Mouse (Mus musculus) CD4-positive, CD25-positive, alpha-beta regulatory T cell, adult 2 months (primary cell): ENCODE measurements at regions not wholly inside any gene's neighbourhood (a gene's known extent, or its start where the extent isn't known, plus 50 kb on each side); places are given as distances from the start of the nearest gene placed in this dataset.

ENCODE experiments used
- DNase-seq: peaks from one replicate; pipeline ENCODE4 v3.0.0-alpha.2; 2012; ENCODE audit warnings: low read depth, low spot score

DNA sequence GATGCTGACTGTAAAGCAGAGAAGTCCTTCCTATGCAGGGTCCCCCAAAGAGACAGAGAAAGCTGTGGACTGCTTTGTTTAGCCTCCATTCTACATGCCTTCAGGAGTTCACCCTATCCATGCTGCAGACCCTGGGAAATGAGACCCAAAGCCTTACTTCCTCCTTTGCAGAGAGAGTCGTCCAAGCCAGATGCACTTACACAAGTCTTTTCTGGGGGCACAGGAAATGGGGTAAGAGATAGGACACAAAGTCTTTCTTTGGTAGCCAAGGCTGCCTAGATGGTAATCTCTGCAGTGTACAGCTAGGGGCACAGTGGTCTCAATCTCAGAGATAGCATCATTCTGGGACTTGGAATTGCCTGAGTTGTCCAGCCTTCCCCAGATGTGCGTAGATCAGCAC is 448.1 kb upstream of the Smim15 start:
- DNase-seq: no peak

DNA sequence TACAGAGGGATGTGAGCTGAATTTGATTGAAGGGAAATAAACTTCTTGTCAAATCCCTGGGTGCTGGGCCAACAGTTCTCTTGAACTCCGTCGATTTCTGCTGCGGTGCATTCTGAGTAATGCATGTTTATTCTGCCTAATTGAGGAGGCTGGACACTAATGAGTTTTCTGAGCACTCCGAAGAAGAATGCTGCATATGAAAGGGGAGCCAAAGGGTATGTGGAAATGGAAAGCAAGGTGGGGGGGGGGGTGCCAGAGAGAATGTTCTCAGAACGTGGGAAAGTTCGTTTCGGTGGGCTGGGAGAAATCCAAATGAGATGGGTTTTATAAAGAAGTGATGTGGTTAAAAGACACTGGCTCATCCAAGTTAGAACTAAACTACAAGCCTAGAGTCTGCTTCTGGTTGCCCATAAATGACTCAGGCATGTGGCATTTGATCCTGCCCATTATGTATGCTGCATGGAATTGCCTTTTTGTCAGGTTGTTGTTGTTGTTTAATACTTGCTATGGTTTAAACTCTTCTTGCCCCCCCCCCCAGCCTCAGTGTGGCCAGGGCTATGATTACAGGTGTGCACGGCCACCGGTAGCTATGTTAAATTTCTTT is 455.7 kb upstream of the Smim15 start:
- no peak for DNase-seq

DNA sequence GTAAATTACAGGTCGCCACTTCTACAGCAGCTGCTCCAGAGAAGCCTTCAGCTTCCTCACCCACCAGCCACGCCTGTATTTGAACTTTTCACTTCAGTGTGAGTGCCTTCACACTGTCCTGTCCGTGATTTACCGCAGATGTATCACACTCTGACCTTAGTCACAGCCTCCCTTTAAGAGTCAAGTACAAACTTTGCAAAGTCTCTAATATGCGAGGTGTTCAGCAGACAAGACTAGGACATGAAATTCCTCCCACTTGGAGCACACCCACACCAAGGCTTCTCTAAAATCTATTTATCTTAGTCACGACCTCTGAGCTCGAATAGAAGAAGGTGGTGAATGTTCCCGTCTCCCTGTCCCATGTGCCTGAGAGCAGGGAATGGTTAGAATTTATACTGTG is 456.6 kb upstream of the Smim15 start:
- DNase-seq: no peak

DNA sequence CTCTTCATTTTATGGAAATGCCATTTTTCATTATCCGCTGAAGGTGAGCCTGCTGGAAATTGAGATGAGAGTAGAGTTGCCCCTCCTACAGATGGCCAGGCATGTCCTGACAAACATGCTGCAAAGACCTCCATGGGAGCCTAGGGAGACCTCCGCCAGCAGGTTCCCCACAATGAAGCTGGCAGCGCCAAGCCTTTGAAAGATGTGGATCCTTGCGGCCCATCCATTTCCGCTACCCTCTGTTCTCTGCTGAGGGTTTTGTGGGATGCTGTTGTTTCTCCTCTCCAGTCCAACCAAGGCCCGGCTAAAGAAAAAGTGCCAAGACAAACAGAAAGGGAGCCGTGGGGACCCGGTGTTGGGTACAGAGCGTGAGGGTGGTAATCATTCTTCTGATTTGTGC is 458.3 kb upstream of the Smim15 start:
- no peak for DNase-seq

DNA sequence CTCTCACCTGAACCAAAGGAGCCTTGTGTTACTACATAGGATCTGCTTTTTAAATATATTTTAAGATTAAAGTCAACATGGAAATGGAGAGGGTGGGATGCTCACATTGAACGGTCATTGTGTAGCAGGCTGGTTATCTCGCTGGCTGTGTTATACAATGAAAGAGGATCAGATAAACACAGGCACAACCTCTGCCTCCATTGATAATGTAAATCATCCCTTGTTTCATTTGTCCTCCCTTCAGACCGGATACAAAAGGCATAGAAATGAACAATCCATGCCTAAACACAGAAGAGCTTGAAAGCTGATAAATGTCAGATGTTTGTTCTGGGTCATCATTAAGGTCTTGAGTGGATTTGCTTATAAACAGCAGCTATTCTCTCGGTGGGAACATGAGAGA is 458.9 kb upstream of the Smim15 start:
- no peak for DNase-seq

DNA sequence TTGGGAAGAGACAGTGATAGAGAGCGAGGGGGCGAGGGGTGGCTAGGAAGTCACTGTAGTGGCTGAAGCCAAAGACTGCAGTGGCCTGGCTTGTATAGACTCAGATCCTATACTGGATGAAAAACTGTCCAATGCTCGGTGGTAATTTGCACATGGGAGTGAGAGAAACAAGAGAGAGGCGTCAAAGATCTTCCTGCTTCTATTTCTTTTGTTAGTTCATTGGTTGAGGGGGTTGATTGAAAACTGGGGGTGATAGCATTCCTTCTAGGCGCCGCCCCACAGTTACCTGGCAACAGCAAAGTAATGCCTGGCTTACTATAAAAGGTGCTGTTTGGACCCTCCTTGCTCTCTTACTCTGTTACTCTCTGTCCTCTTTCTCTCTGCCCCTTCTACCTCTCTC is 465.3 kb upstream of the Smim15 start:
- no peak for DNase-seq

DNA sequence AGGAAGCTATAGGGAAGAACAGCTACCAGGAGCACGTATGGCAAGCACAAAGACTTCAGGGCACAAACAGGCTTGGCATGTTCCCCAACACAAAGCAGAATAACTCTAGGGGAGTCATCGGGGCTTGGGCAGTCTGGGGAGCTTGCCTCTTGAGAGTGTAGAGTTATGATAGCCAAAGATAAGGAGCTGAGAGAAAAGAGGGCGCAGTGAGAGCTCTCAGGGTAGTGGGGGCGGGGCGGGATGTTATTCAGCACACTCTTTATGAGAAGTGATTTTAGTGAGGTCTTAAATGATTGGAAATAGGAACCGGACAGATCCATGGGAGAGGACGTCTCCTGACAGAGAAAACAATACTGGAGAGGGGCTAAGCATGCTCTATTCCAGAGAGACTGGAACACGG is 466.4 kb upstream of the Smim15 start:
- no peak for DNase-seq

DNA sequence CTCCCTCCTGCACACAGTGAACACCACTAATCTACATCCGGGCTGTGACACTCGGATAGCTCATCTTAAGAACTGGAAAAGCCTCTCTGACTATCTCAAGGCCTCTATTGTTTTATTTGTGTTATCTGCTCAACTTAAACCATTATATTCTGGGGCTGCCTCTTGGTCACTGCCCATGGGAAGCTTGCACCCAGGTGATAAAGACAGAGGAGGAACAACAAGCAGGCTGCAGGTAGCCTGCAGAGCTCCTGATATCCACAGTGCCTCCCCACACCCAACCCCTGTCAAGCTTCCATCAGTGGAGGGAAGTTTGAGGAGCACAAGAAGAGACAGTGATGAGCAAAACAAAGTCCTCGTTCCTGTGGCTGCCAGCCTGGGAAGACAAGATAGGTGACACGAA is 467.0 kb upstream of the Smim15 start:
- no peak for DNase-seq

DNA sequence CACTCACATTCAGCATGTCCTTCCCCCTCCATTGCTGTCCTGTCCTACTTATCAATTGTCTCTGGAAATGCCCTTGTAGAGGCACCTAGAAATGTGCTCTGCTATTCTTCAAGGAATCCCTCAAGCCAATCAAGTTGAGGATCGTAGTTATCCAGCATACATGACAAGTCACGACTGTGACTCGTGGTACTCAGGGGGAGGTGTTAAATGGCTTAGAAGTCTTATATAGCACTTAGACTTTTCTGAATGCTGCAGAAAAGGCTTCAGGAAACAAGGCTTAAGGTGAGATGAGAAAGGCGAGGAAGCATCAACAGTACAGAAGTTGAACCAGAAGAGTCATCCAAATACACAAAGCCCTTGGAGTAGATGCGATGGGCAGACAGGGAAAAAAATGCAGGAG is 467.5 kb upstream of the Smim15 start:
- DNase-seq: no peak

DNA sequence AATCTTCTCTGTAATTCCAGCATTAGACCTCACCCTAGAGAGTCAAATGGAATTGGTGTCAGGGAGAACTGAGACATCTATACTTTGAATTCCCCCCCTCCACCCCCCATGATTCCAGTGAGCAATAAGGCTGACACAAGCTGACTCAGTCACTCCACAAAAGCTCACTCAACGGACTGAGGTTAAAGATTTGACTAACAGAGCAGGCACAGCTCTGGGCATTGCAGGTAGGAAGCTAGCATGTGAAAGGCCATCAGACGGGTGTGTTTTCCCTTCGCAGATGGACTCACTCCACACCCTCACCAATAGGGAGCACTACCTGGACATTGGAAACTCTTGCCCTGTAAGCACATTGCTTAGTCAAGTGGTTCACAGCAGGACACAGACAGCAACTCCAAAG is 469.2 kb upstream of the Smim15 start:
- no peak for DNase-seq

DNA sequence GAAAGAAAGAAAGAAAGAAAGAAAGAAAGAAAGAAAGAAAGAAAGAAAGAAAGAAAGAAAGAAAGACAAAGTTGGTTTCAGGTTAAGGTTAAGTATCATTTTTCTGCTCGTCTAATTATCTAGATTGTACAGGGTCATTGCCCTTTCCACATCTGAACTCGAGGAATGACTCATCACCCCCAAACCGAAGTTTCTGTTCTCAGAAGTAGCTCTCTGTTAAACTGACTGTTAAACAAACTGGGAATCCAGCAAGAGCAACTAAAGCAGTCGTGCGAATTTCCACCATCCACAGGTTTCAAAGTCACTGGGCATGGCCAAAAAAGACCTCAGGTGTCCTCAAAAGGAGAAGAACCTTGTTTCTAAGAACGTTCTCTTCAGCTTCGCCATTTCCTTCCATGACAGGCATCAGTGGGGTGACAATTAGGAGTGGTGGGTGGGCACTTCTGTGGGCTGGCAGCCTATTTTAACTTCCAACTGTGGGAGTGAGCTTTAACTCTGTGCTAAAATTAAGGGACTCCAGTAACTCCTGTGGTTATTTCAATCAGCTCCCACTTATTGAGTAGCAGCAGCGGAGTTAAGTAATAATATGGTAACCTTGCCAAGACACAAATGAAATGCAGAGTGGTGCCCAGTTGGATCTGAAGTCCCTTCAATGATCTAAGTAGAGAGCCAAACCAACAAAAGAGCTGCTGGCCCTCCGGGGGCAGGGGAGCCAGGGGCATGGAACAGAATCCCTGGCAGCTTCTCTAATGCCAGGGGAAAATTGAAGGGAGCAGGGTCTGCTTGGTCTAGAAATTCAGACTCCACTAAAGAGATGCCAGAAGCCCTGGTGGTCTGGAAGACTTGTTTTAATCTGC is 470.5 kb upstream of the Smim15 start:
- peak; percentile 47 for DNase-seq

DNA sequence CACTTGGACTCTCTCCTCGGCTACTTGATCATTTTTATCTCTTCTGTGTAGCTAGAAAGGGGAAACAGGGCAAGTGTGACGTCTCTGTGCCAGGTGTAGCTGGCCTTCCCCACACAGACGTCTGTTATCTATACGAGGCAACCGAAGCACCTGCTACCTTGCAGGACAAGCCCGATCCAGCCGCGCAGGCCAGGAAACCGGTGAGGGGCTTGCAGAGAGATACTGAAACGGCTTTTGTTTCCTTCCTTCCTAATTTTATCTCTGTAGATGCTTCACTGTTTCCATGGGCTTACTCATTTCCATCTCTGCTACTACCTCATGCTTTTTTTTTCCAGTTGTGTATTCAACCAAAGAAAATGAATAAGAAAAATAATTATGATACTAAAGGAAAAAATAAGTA is 472.7 kb upstream of the Smim15 start:
- peak; percentile 31 for DNase-seq

DNA sequence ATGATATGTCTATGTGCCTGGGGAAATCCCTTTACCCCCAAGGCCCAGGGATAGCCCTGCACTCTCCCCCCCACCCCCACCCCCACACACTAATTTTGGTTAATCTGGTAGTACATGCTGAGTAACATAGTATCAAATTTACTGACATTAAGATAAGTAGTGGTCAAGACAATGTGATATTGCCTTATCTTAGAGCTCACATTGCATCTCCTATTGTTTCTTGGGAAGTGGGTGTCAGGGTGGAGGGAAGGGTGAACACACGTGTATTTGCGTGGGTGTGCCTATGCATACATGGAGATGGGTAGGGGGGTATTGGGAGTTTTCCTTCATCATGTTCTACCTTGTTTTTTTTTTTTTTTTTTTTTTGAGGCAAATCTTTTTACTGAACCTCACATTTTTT is 474.8 kb upstream of the Smim15 start:
- no peak for DNase-seq

DNA sequence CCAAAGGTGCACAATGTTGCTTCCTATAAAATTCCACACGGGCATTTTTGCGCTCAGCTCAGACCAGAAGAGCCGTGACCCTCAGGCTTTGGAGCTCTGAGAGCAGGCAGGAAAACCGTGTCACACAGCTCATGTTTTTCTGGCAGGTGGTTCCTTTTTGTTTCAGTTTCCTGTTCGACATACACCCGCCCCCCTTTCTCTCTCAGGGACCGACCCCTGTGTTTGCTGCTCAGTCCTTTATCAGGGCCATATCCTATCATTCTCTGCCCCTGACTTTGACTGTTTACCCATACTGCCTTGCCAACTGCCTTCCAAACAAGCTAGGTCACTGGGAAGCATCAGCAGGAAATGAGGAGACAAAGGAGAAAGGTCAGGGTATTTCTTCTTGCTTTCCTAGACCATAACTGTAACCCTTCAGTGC is 475.5 kb upstream of the Smim15 start:
- peak; percentile 46 for DNase-seq

DNA sequence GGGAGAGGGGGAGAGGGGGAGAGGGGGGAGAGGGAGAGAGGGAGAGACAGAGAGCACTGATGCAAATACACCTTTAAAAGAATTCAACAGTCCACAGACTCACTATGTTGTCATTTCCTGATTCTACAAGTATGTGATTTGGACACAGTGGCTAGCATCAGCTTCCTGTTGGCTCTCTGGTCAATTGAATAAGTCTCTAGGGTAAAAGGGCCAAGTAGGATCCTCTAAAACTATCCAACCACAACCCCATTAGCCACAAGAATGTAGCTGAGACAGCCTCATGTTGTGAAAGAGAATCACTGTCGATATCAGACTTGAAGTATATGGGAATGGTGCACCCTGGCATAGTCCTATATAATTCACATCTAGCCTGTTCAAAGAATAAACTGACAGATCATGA is 481.8 kb upstream of the Smim15 start:
- DNase-seq: no peak

DNA sequence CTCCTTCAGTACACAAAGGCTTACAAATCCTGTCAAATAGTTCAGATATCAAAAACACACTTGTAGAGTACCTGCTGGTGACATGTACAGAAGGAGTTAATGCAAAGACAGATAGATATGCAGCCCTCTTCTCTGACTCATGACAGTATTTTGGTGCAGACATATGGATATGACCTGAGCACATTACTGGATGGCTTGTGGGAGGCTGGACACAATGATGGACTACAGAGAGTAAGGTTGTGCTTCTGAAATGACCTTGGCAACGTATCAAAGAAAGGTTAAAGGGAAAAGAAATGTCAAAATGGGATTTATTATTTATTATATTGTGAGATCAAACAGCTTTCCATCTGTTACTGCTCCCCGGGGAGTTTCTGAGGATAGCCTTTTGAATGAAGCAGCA is 482.7 kb upstream of the Smim15 start:
- DNase-seq: no peak

DNA sequence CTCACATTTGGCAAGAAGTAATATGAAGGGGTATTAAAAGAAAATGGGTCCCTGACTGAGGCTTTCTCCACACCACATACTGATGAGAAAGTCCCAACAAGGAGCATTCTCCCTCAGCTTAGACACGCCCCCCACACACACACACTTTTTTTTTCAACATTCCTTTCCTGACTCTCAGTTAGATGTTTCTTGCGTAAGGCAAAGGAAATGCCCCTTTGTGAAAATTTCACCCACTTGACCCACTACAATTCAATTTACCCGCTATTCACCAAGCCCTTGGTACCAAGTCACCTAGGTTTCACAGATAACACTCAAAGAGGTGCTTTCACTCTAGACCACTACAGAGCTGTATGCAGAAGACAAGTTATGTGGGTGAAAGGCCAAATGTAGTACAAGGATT is 488.3 kb upstream of the Smim15 start:
- no peak for DNase-seq

DNA sequence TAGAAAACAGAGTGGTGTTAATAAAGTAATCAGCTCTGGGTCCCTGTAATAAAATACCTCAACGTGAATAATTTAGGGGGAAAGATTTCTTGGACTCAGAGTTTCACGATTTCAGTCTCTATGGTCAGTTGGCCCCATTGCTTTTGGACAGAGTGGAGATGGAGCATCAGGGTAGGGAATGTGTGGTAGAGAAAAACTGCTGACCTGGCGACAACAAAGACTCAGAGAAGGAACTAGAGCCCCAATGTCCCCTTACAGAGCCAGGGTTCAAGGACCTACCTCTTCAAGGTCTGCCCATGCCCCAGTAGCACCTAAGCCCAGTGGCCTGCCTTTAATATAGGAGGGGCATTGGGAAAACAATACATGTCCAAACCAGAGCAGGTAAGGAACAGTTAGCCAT is 490.2 kb upstream of the Smim15 start:
- DNase-seq: no peak

DNA sequence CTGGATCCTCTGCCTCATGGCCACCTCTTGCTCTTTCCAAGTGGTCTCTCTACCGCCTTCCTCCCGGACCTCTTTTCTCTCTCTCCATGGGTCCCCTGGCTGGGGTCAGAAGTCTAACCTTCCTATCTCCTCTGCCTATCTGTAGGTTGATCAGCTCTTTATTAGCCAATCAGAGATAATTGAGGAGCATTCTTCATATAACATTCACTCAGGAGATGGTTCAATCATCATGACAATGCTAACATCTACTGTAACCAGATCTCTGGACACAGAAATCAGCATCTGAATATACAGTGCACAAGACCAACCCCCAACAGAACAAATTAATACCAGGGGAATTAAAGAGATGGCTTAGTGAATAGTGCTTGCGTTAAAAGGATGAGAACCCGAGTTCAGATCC is 492.1 kb upstream of the Smim15 start:
- DNase-seq: no peak

DNA sequence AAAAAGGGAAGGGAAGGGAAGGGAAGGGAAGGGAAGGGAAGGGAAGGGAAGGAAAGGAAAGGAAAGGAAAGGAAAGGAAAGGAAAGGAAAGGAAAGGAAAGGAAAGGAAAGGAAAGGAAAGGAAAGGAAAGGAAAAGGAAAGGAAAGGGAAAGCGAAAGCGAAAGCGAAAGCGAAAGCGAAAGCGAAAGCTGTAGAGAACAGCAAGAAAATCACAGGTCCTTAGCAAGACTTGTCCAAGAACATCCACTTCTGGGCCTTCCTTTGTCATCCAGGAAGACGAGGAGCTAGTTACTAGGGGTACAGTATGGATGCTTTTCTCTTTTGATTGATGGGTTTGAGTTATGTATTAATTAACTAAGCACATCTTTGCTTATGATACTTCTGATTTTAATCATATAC is 494.3 kb upstream of the Smim15 start:
- peak; percentile 12 for DNase-seq

DNA sequence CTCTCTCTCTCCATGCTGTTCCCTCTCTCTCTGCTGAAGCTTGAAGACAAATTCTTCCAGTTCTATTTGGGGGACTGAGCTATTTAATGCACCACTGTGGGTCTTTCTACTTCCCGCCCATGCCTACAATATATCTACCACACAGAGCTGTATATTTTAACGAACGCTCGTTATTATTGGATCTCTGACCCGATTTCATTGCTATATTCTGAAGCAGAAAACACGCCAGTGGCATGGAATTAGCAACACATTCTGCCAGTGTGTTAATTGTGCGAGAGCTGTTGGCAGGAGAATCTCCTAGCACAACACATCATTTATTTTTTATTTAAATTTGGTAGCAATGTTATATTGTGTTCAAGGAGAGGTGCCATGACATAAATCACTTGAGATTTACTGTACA is 497.2 kb upstream of the Smim15 start:
- DNase-seq: no peak

DNA sequence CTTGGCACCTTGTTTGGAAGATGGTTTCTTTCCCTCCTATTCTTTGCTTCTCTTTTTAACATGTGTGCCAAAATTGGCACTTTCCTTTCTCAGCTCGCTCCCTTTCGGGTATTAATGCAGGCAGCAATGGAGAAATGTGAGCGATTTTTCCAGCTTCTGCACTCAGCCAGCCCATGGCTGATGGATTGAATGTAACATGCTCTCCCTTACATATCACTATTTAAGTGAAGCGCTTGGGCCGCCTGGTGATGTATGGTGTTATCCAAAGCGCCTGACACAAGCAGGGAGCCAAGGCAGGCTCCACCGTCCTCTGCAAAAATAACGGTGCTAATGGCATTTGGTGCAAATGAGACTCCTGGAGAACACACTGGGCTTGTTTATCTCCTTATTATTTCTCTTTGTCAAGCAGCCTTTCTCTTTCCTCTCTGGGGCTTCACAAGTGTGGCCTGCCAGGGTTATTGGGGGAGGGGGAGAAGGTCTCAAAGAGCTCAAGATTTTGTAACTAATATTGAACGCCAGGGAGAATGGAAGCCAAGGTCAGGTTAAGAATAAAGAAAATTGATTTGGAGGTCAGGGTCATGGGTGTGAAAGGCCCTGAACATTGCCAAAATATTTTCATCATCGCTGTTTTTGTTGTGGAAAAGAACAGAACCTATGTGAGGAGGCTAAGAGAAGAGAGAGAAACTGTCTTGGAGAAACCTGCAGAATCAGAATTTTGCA is 497.9 kb upstream of the Smim15 start:
- no peak for DNase-seq

DNA sequence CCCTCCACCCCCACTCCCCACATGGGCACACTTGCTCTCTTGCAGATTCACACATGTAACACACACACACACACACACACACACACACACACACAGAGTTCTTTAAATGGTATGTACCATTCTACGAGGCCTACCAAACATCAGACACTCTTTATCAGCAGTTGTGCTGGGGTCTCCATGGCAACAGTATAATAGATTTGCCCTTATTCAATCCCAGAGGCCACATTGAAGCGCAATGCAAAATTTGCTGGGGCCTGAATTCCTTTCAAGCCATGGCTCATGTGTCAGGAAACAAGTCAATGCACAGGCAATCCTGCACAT is 502.7 kb upstream of the Smim15 start:
- no peak for DNase-seq
